Mouse (Mus musculus): ENCODE results near the gene Pin1.

Gene Pin1

GRCm38 (mm10) chr9:20705981-20706380 lies 54.1 kb downstream of the Pin1 start:
- no peak for DNase-seq

GRCm38 (mm10) chr9:20710471-20710870 lies 58.6 kb downstream of the Pin1 start:
- no peak for DNase-seq

GRCm38 (mm10) chr9:20712934-20713477 lies 61.1 kb downstream of the Pin1 start:
- no peak for DNase-seq

GRCm38 (mm10) chr9:20713478-20713987 lies 61.6 kb downstream of the Pin1 start:
- DNase-seq, result no peak

- DNase-seq, result no peak
Measured at GRCm38 (mm10) chr9:20715332-20715731, 63.4 kb downstream of the Pin1 start.

Measured in thymus, adult 18-20 months (tissue).